Comparison of ENCODE assay signal across 21 mouse cellular contexts in the genomic region with DNA sequence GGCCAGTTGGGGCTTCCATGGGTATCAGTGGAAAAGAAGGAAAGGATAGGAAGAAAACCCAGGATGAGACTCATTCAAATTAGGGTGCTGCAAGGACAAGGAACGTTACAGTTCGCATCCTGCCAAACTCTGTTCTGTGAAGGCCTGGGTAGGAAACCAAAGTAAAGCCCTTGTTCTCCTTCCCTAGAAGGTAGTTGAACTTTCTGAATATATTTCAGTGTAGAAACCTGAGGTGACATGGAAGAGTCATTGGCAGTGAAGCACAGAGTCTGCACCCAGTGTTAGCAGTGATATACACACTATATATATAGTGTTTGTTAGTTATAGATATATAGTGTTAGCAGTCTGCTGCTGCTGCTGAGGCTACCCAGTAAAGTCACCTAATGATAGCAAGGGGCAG. TPM values are rescaled to one million over a fixed set of nuclear protein-coding genes. Genes with fewer than 3 reads are reported as not detected.
DNase-seq lines count a peak whose midpoint lies in the region; ATAC-seq and TF ChIP-seq lines count a peak whose summit lies in the region.
"Had no signal": no experiment of that assay in that cellular context is flagged by ENCODE, and none has a peak within 500 bp of the region (broad histone marks: within the 10 kb centered on the region; RNA-seq: fewer than 3 reads in every experiment).

No protein-coding gene starts in this region.

- H3K4me2 ChIP-seq in embryonic facial prominence, embryonic 14.5 days (ENCODE audit: low read depth, low read length), result no peak overlapping the region
- no peak overlapping the region for H3K4me2 ChIP-seq in limb, embryonic 12.5 days
- no peak overlapping the region for H3K4me2 ChIP-seq in limb, embryonic 15.5 days
- H3K4me2 ChIP-seq: forebrain, embryonic 13.5 days had no signal

- TF ChIP-seq POLR2A in ES-Bruce4 (IDR thresholded peaks at IDR 0.05; ENCODE audit: insufficient read depth, low read length), result no peak

- no peak overlapping the region for H3K4me3 ChIP-seq in embryonic facial prominence, embryonic 14.5 days (ENCODE audit: low read depth, low read length)
- H3K4me3 ChIP-seq in embryonic facial prominence, embryonic 10.5 days, result no peak overlapping the region
- no peak overlapping the region for H3K4me3 ChIP-seq in limb, embryonic 12.5 days (replicated peaks)
- no peak overlapping the region for H3K4me3 ChIP-seq in limb, embryonic 10.5 days
- H3K4me3 ChIP-seq in ES-Bruce4 (ENCODE audit: low read depth, low read length), result no peak overlapping the region
- no peak overlapping the region for H3K4me3 ChIP-seq in limb, embryonic 15.5 days
- H3K4me3 ChIP-seq: forebrain, embryonic 13.5 days; layer of hippocampus, adult 2 months had no signal

- ATAC-seq in embryonic facial prominence, embryonic 14.5 days (ENCODE audit: low read depth), result no peak
- no peak for ATAC-seq in limb, embryonic 12.5 days (ENCODE audit: insufficient number of reproducible peaks, insufficient read depth, low FRiP score, low TSS enrichment, low read depth)
- no peak for ATAC-seq in limb, embryonic 15.5 days (ENCODE audit: insufficient number of reproducible peaks, low FRiP score, low TSS enrichment, low read depth)
- ATAC-seq in granulocyte monocyte progenitor cell, adult 5-6 weeks (replicated peaks; ENCODE audit: poor library complexity, severe bottlenecking), result no peak
- ATAC-seq: forebrain, embryonic 13.5 days; intestine, postnatal 0 days; midbrain, embryonic 16.5 days had no signal

- H3K9ac ChIP-seq in embryonic facial prominence, embryonic 14.5 days (ENCODE audit: low read depth, low read length), result no peak overlapping the region
- H3K9ac ChIP-seq in limb, embryonic 12.5 days (replicated peaks), result no peak overlapping the region
- no peak overlapping the region for H3K9ac ChIP-seq in ES-Bruce4 (ENCODE audit: low read depth, poor library complexity, severe bottlenecking)
- H3K9ac ChIP-seq in limb, embryonic 15.5 days, result no peak overlapping the region
- H3K9ac ChIP-seq: forebrain, embryonic 13.5 days had no signal

- no peaks in the 10 kb centered on the region for H3K27me3 ChIP-seq in embryonic facial prominence, embryonic 14.5 days (replicated peaks; ENCODE audit: control insufficient read depth, insufficient read depth, low read length)
- no peaks in the 10 kb centered on the region for H3K27me3 ChIP-seq in embryonic facial prominence, embryonic 10.5 days (replicated peaks; ENCODE audit: low read depth, poor library complexity, severe bottlenecking)
- no peaks in the 10 kb centered on the region for H3K27me3 ChIP-seq in limb, embryonic 12.5 days
- H3K27me3 ChIP-seq in limb, embryonic 10.5 days (ENCODE audit: low read depth, poor library complexity, severe bottlenecking), result no peaks in the 10 kb centered on the region
- H3K27me3 ChIP-seq in ES-Bruce4 (ENCODE audit: control insufficient read depth, insufficient read depth, low read length, poor library complexity, severe bottlenecking), result no peaks in the 10 kb centered on the region
- no peaks in the 10 kb centered on the region for H3K27me3 ChIP-seq in limb, embryonic 15.5 days
- H3K27me3 ChIP-seq: CH12.LX; forebrain, embryonic 13.5 days had no signal

- no peak for TF ChIP-seq EP300 in ES-Bruce4 (IDR thresholded peaks at IDR 0.05; ENCODE audit: insufficient read depth, low read depth, low read length)

- WGBS in embryonic facial prominence, embryonic 14.5 days, result 67% methylated on average over 2 of the region's 2 CpGs
- WGBS in embryonic facial prominence, embryonic 10.5 days, result 59% methylated on average over 2 of the region's 2 CpGs
- 55% methylated on average over 2 of the region's 2 CpGs for WGBS in limb, embryonic 12.5 days
- 61% methylated on average over 2 of the region's 2 CpGs for WGBS in limb, embryonic 10.5 days
- 65% methylated on average over 2 of the region's 2 CpGs for WGBS in limb, embryonic 15.5 days

- H3K4me1 ChIP-seq in embryonic facial prominence, embryonic 14.5 days (ENCODE audit: control insufficient read depth, insufficient read depth, low read length), result peaks cover 6% of the 10 kb centered on the region
- peaks cover 26% of the 10 kb centered on the region for H3K4me1 ChIP-seq in embryonic facial prominence, embryonic 10.5 days
- peaks cover 16% of the 10 kb centered on the region for H3K4me1 ChIP-seq in limb, embryonic 12.5 days (replicated peaks)
- peaks cover 16% of the 10 kb centered on the region for H3K4me1 ChIP-seq in limb, embryonic 10.5 days
- no peaks in the 10 kb centered on the region for H3K4me1 ChIP-seq in ES-Bruce4 (ENCODE audit: control insufficient read depth, insufficient read depth, low read length)
- peaks cover 24% of the 10 kb centered on the region for H3K4me1 ChIP-seq in limb, embryonic 15.5 days

- no peak for TF ChIP-seq CTCF in ES-Bruce4 (IDR thresholded peaks at IDR 0.05; ENCODE audit: low read depth, low read length)

- no peaks in the 10 kb centered on the region for H3K9me3 ChIP-seq in embryonic facial prominence, embryonic 14.5 days (ENCODE audit: control insufficient read depth, low read length)
- H3K9me3 ChIP-seq in embryonic facial prominence, embryonic 10.5 days, result no peaks in the 10 kb centered on the region
- no peaks in the 10 kb centered on the region for H3K9me3 ChIP-seq in limb, embryonic 12.5 days
- H3K9me3 ChIP-seq in limb, embryonic 10.5 days (replicated peaks), result no peaks in the 10 kb centered on the region
- no peaks in the 10 kb centered on the region for H3K9me3 ChIP-seq in ES-Bruce4 (replicated peaks; ENCODE audit: control insufficient read depth, insufficient read depth, low read length, poor library complexity, severe bottlenecking)
- H3K9me3 ChIP-seq in limb, embryonic 15.5 days, result no peaks in the 10 kb centered on the region
- H3K9me3 ChIP-seq: forebrain, embryonic 13.5 days had no signal

- H3K27ac ChIP-seq in embryonic facial prominence, embryonic 14.5 days (replicated peaks; ENCODE audit: low read depth, low read length), result 0 out of 2 replicates have a peak overlapping the region, but pooled peaks have one; percentile 15
- H3K27ac ChIP-seq in embryonic facial prominence, embryonic 10.5 days (replicated peaks), result no peak overlapping the region
- H3K27ac ChIP-seq in limb, embryonic 12.5 days, result 0 out of 2 replicates have a peak overlapping the region, but pooled peaks have one; percentile 31
- no peak overlapping the region for H3K27ac ChIP-seq in limb, embryonic 10.5 days
- H3K27ac ChIP-seq in ES-Bruce4 (ENCODE audit: insufficient read depth, low read length), result peak overlapping the region; percentile 64
- peak overlapping the region; percentile 61; the same call in 1 of the 2 replicates for H3K27ac ChIP-seq in limb, embryonic 15.5 days

- H3K36me3 ChIP-seq in embryonic facial prominence, embryonic 14.5 days (ENCODE audit: control insufficient read depth, insufficient read depth, low read length), result peaks cover 64% of the 10 kb centered on the region
- H3K36me3 ChIP-seq in embryonic facial prominence, embryonic 10.5 days (replicated peaks), result peaks cover 85% of the 10 kb centered on the region
- H3K36me3 ChIP-seq in limb, embryonic 12.5 days, result peaks cover 82% of the 10 kb centered on the region
- peaks cover 86% of the 10 kb centered on the region for H3K36me3 ChIP-seq in limb, embryonic 10.5 days
- peaks cover 57% of the 10 kb centered on the region for H3K36me3 ChIP-seq in ES-Bruce4 (ENCODE audit: control insufficient read depth, insufficient read depth, low read length, poor library complexity, severe bottlenecking)
- H3K36me3 ChIP-seq in limb, embryonic 15.5 days, result peaks cover 72% of the 10 kb centered on the region

- no peak for DNase-seq in embryonic facial prominence, embryonic 14.5 days (ENCODE audit: low spot score)
- DNase-seq in embryonic facial prominence, embryonic 10.5 days (ENCODE audit: low spot score), result no peak
- no peak for DNase-seq in limb, embryonic 10.5 days (ENCODE audit: low spot score)
- no peak for DNase-seq in urinary bladder, adult 2 months (ENCODE audit: low spot score)
- DNase-seq: adrenal gland, postnatal 10 days; cerebellum, adult 8-10 months; heart, adult 11 months; heart, postnatal 4 days; left cerebral cortex, postnatal 4 days; lung, adult 2 months; right cerebral cortex, adult 18-20 months; thymus, postnatal 25 days had no signal

RNA-seq across cellular contexts. Expression of gene Rpl27a, which starts 4.4 kb away (rescaled TPM):
- 152 and 153 TPM in 2 replicates for polyA plus RNA-seq in embryonic facial prominence, embryonic 14.5 days (2014; fragmentation: Nextera tagmentation; extraction: Ambion mirVana)
- 132 and 136 TPM in 2 replicates for polyA plus RNA-seq in embryonic facial prominence, embryonic 10.5 days (2016; fragmentation: Nextera tagmentation; extraction: Ambion mirVana)
- 137 and 139 TPM in 2 replicates for polyA plus RNA-seq in limb, embryonic 12.5 days (2016; fragmentation: Nextera tagmentation; extraction: Ambion mirVana)
- 130 and 159 TPM in 2 replicates for polyA plus RNA-seq in limb, embryonic 10.5 days (2016; fragmentation: Nextera tagmentation; extraction: Ambion mirVana)
- polyA plus RNA-seq in ES-Bruce4 (2011; ENCODE audit: insufficient read depth, insufficient read length, low read depth, missing spikeins), result 640 and 699 TPM in 2 replicates
- polyA plus RNA-seq in limb, embryonic 15.5 days (2015; fragmentation: Nextera tagmentation; extraction: Ambion mirVana), result 113 and 140 TPM in 2 replicates
- 735 and 823 TPM in 2 replicates for polyA plus RNA-seq in urinary bladder, adult 2 months (2012; rRNA removed)
- 686 and 801 TPM in 2 replicates for total RNA-seq in granulocyte monocyte progenitor cell, adult 5-6 weeks (2014; fragmentation: Nextera tagmentation)
- 939 and 1,342 TPM in 2 replicates for total RNA-seq in granulocyte monocyte progenitor cell, adult 5-6 weeks (2017)

RNA-seq across cellular contexts. Expression of gene Trim66, which starts 15.4 kb away (rescaled TPM):
- 2.9 and 3.2 TPM in 2 replicates for polyA plus RNA-seq in embryonic facial prominence, embryonic 14.5 days (2014; fragmentation: Nextera tagmentation; extraction: Ambion mirVana)
- 0.15 and 0.22 TPM in 2 replicates for polyA plus RNA-seq in embryonic facial prominence, embryonic 10.5 days (2016; fragmentation: Nextera tagmentation; extraction: Ambion mirVana)
- 0.04 TPM in 2 replicates for polyA plus RNA-seq in limb, embryonic 12.5 days (2016; fragmentation: Nextera tagmentation; extraction: Ambion mirVana)
- 0.03 and 0.05 TPM in 2 replicates for polyA plus RNA-seq in limb, embryonic 10.5 days (2016; fragmentation: Nextera tagmentation; extraction: Ambion mirVana)
- polyA plus RNA-seq in ES-Bruce4 (2011; ENCODE audit: insufficient read depth, insufficient read length, low read depth, missing spikeins), result 0.30 and 0.63 TPM in 2 replicates
- 0.04 and 0.11 TPM in 2 replicates for polyA plus RNA-seq in limb, embryonic 15.5 days (2015; fragmentation: Nextera tagmentation; extraction: Ambion mirVana)
- polyA plus RNA-seq in urinary bladder, adult 2 months (2012; rRNA removed), result 0.13 and 0.15 TPM in 2 replicates
- total RNA-seq in granulocyte monocyte progenitor cell, adult 5-6 weeks (2014; fragmentation: Nextera tagmentation), result 0.11 TPM in 1 of 2 replicates, not detected in the other
- total RNA-seq in granulocyte monocyte progenitor cell, adult 5-6 weeks (2017), result 0.09 TPM in 1 of 2 replicates, not detected in the other

Comparison
In these comparisons a context has a peak if more than half of its experiments do, and no peak if none do; other contexts are left out.
1. H3K27ac ChIP-seq: peak in embryonic facial prominence, embryonic 14.5 days (single experiment), limb, embryonic 12.5 days (single experiment), ES-Bruce4 (single experiment) and limb, embryonic 15.5 days (single experiment); none in embryonic facial prominence, embryonic 10.5 days (single experiment) and limb, embryonic 10.5 days (single experiment).